Mouse (Mus musculus) hindbrain, embryonic 11.5 days (tissue): Measurements from ENCODE around the gene Cux1. TPM values are rescaled to one million over a fixed set of nuclear protein-coding genes. Genes with fewer than 3 reads are reported as not detected.

Experiments used
- ATAC-seq: fragments of 200-750 bp; cut with Nextera tagmentation; 2 replicates; pipeline ENCODE4 v1.8.0; 2017; ENCODE audit warnings: mild to moderate bottlenecking, moderate TSS enrichment, moderate library complexity; ENCODE audit not compliant: low FRiP score
- DNase-seq: peaks from one replicate; pipeline ENCODE4 v3.0.0-alpha.2; 2015; ENCODE audit warnings: low spot score
- H3K27ac ChIP-seq: fragments of 300-500 bp; sonication (generic); 2 replicates; pipeline ENCODE4 v1.5.1; 2014; ENCODE audit warnings: mild to moderate bottlenecking, low read depth, low read length
- H3K27me3 ChIP-seq: fragments of 300-500 bp; sonication (generic); 2 replicates; pipeline ENCODE4 v1.6.1; 2014; ENCODE audit warnings: mild to moderate bottlenecking, low read length, moderate library complexity, mixed read lengths; ENCODE audit not compliant: control insufficient read depth, insufficient read depth
- H3K36me3 ChIP-seq: fragments of 300-500 bp; sonication (generic); 2 replicates; pipeline ENCODE4 v1.6.1; 2014; ENCODE audit warnings: mild to moderate bottlenecking, low read length, moderate library complexity, mixed read lengths; ENCODE audit not compliant: control insufficient read depth, insufficient read depth
- H3K4me1 ChIP-seq: fragments of 300-500 bp; sonication (generic); replicated peaks from 2 replicates; pipeline ENCODE4 v1.6.1; 2014; ENCODE audit warnings: low read length, mixed read lengths; ENCODE audit not compliant: control insufficient read depth, insufficient read depth
- H3K4me2 ChIP-seq: fragments of 300-500 bp; sonication (generic); replicated peaks from 2 replicates; pipeline ENCODE4 v1.6.1; 2014; ENCODE audit warnings: mild to moderate bottlenecking, low read depth, low read length
- H3K4me3 ChIP-seq: fragments of 300-500 bp; sonication (generic); 2 replicates; pipeline ENCODE4 v1.5.1; 2014; ENCODE audit warnings: low read depth, low read length
- H3K9ac ChIP-seq: fragments of 300-500 bp; sonication (generic); 2 replicates; pipeline ENCODE4 v1.6.1; 2014; ENCODE audit warnings: low read depth, low read length
- H3K9me3 ChIP-seq: fragments of 300-500 bp; sonication (generic); 2 replicates; pipeline ENCODE4 v1.6.1; 2016; ENCODE audit warnings: low read length; ENCODE audit not compliant: control insufficient read depth
- WGBS: fragments of 180-500 bp; shearing (Covaris S2); extraction: QIAGEN DNeasy Blood & Tissue Kit; methylation state at CpG from one replicate; pipeline ENCODE4 v1.1.7; 2014; 5-methylcytosine and 5-hydroxymethylcytosine counted together
- polyA plus RNA-seq: library from polyadenylated mRNA; unstranded; fragments of >200 nt; fragmentation: Nextera tagmentation; extraction: Ambion mirVana; gene quantifications from 2 replicates; pipeline ENCODE4 v1.2.1, GENCODE M21; 2014

The Cux1 gene
- polyA plus RNA-seq, 1 experiment from 2014 or later, result 107 TPM

GRCm38 (mm10) chr5:136482434-136482833 is 84.9 kb downstream of the Cux1 start:
- Histone ChIP-seq H3K4me1 (no peaks in the 10 kb centered on the region), H3K27ac (no peak overlapping the region), H3K36me3 (no peaks in the 10 kb centered on the region), H3K27me3 (no peaks in the 10 kb centered on the region), H3K9ac (no peak overlapping the region), H3K9me3 (no peaks in the 10 kb centered on the region), H3K4me3 (no peak overlapping the region), H3K4me2 (no peak overlapping the region)
- WGBS, result 96% methylated on average over 1 of the region's 1 CpGs
- no peak for DNase-seq
- no peak for ATAC-seq

GRCm38 (mm10) chr5:136480541-136480940 is 86.7 kb downstream of the Cux1 start:
- ATAC-seq (no peak), DNase-seq (no peak)
- Histone ChIP-seq H3K4me1 (no peaks in the 10 kb centered on the region), H3K9me3 (no peaks in the 10 kb centered on the region), H3K27me3 (no peaks in the 10 kb centered on the region), H3K9ac (no peak overlapping the region), H3K36me3 (no peaks in the 10 kb centered on the region), H3K27ac (no peak overlapping the region), H3K4me2 (no peak overlapping the region), H3K4me3 (no peak overlapping the region)
- WGBS, result 95% methylated on average over 7 of the region's 7 CpGs

- no peak overlapping the region for H3K9ac ChIP-seq
- no peak overlapping the region for H3K4me2 ChIP-seq
- no peaks in the 10 kb centered on the region for H3K27me3 ChIP-seq
- no peak for DNase-seq
- H3K9me3 ChIP-seq, result no peaks in the 10 kb centered on the region
- H3K4me3 ChIP-seq, result no peak overlapping the region
- H3K4me1 ChIP-seq, result no peaks in the 10 kb centered on the region
- H3K36me3 ChIP-seq, result no peaks in the 10 kb centered on the region
- WGBS, result 86% methylated on average over 4 of the region's 4 CpGs
- H3K27ac ChIP-seq, result no peak overlapping the region
- no peak for ATAC-seq
Observed at GRCm38 (mm10) chr5:136479801-136480200, 87.5 kb downstream of the Cux1 start.

GRCm38 (mm10) chr5:136479024-136479763 is 88.1 kb downstream of the Cux1 start:
- no peak for ATAC-seq

GRCm38 (mm10) chr5:136476272-136476671 is 91.0 kb downstream of the Cux1 start:
- H3K9me3 ChIP-seq, result no peaks in the 10 kb centered on the region
- 83% methylated on average over 3 of the region's 3 CpGs for whole genome bisulfite sequencing
- ATAC-seq (no peak), DNase-seq (no peak)
- no peak overlapping the region for H3K4me3 ChIP-seq
- H3K36me3 ChIP-seq, result no peaks in the 10 kb centered on the region
- H3K4me2 ChIP-seq, result no peak overlapping the region
- H3K9ac ChIP-seq, result no peak overlapping the region
- no peaks in the 10 kb centered on the region for H3K27me3 ChIP-seq
- no peaks in the 10 kb centered on the region for H3K4me1 ChIP-seq
- H3K27ac ChIP-seq, result no peak overlapping the region

More at GRCm38 (mm10) chr5:136479024-136479763, 88.1 kb downstream of the Cux1 start:
- Histone ChIP-seq H3K9me3 (no peaks in the 10 kb centered on the region), H3K9ac (no peak overlapping the region), H3K4me3 (no peak overlapping the region), H3K27ac (no peak overlapping the region), H3K4me2 (no peak overlapping the region), H3K4me1 (no peaks in the 10 kb centered on the region), H3K36me3 (no peaks in the 10 kb centered on the region), H3K27me3 (no peaks in the 10 kb centered on the region)
- no peak for DNase-seq
- WGBS, result 86% methylated on average over 6 of the region's 6 CpGs

- DNase-seq (no peak), ATAC-seq (no peak)
- no peaks in the 10 kb centered on the region for H3K9me3 ChIP-seq
- no peaks in the 10 kb centered on the region for H3K27me3 ChIP-seq
- no peaks in the 10 kb centered on the region for H3K4me1 ChIP-seq
- H3K27ac ChIP-seq, result no peak overlapping the region
- no peaks in the 10 kb centered on the region for H3K36me3 ChIP-seq
- no peak overlapping the region for H3K4me3 ChIP-seq
- H3K9ac ChIP-seq, result no peak overlapping the region
- 83% methylated on average over 1 of the region's 1 CpGs for WGBS
- no peak overlapping the region for H3K4me2 ChIP-seq
Observed at GRCm38 (mm10) chr5:136475161-136475560, 92.1 kb downstream of the Cux1 start.

- no peaks in the 10 kb centered on the region for H3K9me3 ChIP-seq
- no peak overlapping the region for H3K27ac ChIP-seq
- no peak overlapping the region for H3K4me2 ChIP-seq
- ATAC-seq, result no peak
- H3K9ac ChIP-seq, result no peak overlapping the region
- WGBS, result 63% methylated on average over 3 of the region's 3 CpGs
- H3K4me3 ChIP-seq, result no peak overlapping the region
- no peaks in the 10 kb centered on the region for H3K27me3 ChIP-seq
- H3K36me3 ChIP-seq, result no peaks in the 10 kb centered on the region
- DNase-seq, result no peak
- H3K4me1 ChIP-seq, result no peaks in the 10 kb centered on the region
Observed at GRCm38 (mm10) chr5:136474086-136474485, 93.2 kb downstream of the Cux1 start.

- no peaks in the 10 kb centered on the region for H3K27me3 ChIP-seq
- no peak for ATAC-seq
- H3K9me3 ChIP-seq, result no peaks in the 10 kb centered on the region
- H3K4me3 ChIP-seq, result no peak overlapping the region
- no peaks in the 10 kb centered on the region for H3K4me1 ChIP-seq
- no peak for DNase-seq
- no peaks in the 10 kb centered on the region for H3K36me3 ChIP-seq
- H3K9ac ChIP-seq, result no peak overlapping the region
- no peak overlapping the region for H3K27ac ChIP-seq
- 55% methylated on average over 6 of the region's 6 CpGs for WGBS
- H3K4me2 ChIP-seq, result no peak overlapping the region
Observed at GRCm38 (mm10) chr5:136473337-136473736, 94.0 kb downstream of the Cux1 start.

- WGBS, result 77% methylated on average over 6 of the region's 6 CpGs
- no peak overlapping the region for H3K27ac ChIP-seq
- ATAC-seq (no peak), DNase-seq (no peak)
- no peaks in the 10 kb centered on the region for H3K27me3 ChIP-seq
- H3K9ac ChIP-seq, result no peak overlapping the region
- H3K36me3 ChIP-seq, result no peaks in the 10 kb centered on the region
- peaks cover 2% of the 10 kb centered on the region for H3K4me1 ChIP-seq
- no peak overlapping the region for H3K4me3 ChIP-seq
- H3K4me2 ChIP-seq, result no peak overlapping the region
- no peaks in the 10 kb centered on the region for H3K9me3 ChIP-seq
Observed at GRCm38 (mm10) chr5:136472846-136473245, 94.4 kb downstream of the Cux1 start.
